Mouse (Mus musculus) lung, adult 2 months (tissue): ENCODE data around the gene Hpcal4.

Experiments
- CTCF ChIP-seq: fragments of 200-500 bp; IDR thresholded peaks from 2 replicates; pipeline ENCODE4 v1.5.1; 2011; ENCODE audit warnings: mild to moderate bottlenecking, low read length, control low read depth; ENCODE audit not compliant: insufficient read depth
- POLR2A ChIP-seq: fragments of 200-500 bp; IDR thresholded peaks from 2 replicates; pipeline ENCODE4 v1.6.1; 2011; ENCODE audit warnings: low read depth, mild to moderate bottlenecking, control low read depth, low read length, borderline replicate concordance; ENCODE audit errors: extremely low read depth

- TF ChIP-seq POLR2A (no peak), CTCF (no peak)
Observed at GRCm38 (mm10) chr4:123215367-123215766, 32.3 kb downstream of the Hpcal4 start.
